Mouse (Mus musculus): ENCODE data around the gene Gm49369.
A peak's percentile ranks its signal among the peaks of the same experiment; 100 is the strongest.
"Not testable (repeated sequence)": the region's sequence is repeated elsewhere in the genome, so short reads cannot be mapped to it uniquely, and the experiment has no call there.

Gm49369 gene

DNA sequence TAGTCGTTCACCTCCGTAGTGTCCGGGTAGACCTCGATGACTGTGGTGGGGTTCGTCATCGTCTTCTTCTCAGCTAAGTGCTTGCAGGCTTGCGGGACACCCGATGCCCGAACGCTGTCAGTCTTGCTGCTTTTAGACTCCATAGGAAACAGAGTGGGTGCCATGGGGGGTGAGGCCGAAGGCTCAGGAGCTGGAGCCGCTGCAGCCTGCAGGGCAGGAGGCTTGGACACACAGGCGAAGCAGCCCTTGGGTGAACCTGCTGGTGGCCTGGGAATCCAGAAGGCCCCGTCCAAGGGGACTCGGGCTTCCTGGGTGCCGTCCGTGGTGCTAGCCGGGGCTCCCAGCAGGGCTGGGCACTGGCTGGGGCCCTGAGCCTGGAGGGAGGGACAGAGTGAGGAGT lies 11.5 kb downstream of the Gm49369 start:
- DNase-seq = no peak

DNA sequence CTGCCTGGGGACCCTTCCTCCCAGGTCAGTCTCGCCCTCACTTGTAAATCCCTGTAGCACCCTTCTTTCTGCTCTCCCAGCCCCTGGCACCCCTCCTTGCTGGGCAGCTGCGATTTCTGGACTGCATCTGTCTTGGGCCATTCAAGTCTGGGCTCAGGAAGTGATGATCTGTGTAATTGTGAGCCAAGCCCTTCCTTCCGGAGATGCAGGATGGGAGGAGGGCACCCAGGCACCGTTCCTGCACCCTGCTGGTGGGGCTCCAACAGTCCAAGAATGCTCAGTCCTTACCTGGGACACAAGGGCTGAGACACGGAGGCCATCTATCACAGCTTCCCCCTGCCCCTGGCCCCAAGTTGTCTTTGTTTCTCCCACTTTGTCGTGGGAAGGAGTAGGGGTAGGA lies 12.6 kb downstream of the Gm49369 start:
- DNase-seq = peak; percentile 73

DNA sequence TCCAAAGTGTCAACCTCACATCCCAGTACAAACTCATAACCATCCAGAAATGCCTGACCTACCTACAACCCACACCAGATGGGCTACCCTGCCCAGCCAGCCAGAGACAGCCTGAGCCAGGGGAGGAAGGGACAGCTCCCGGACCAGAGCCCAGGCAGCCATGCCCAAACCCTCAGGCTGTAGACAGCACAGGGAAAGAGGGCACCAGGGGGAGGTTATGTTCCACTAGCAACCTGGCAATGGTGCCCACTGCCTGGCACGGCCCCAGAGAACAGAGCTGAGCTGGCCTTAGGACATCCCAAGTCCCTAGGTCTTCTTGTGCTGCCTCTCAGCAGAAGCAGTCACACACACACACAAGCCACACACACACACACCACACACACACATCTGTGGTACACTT lies 13.6 kb downstream of the Gm49369 start:
- DNase-seq = peak; percentile 88

DNA sequence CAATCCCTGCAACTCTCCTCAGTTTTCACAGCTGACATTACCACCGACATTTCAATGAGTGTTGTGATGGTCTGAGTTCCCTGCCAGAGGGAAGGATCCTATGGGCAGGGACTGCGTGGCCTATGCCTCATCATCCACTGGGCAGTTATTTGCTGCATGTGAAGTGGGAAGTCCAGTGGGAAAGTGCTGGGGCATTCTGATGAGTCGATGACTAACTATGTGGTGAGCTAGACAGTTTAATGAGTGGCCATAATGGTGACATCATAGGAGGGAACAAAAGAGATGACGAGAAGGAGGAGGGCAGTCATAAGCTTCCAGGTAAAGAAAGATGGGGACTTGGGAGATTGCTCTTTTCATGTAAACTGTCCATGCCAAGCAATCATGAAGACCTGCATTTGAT lies 19.4 kb downstream of the Gm49369 start:
- DNase-seq = no peak

- DNase-seq = no peak
Observed at GRCm38 (mm10) chr7:142360743-142361142, 21.7 kb downstream of the Gm49369 start.

GRCm38 (mm10) chr7:142359129-142359528 lies 23.3 kb downstream of the Gm49369 start:
- no peak for DNase-seq

- no peak for DNase-seq
Observed at GRCm38 (mm10) chr7:142357566-142357965, 24.9 kb downstream of the Gm49369 start.

DNA sequence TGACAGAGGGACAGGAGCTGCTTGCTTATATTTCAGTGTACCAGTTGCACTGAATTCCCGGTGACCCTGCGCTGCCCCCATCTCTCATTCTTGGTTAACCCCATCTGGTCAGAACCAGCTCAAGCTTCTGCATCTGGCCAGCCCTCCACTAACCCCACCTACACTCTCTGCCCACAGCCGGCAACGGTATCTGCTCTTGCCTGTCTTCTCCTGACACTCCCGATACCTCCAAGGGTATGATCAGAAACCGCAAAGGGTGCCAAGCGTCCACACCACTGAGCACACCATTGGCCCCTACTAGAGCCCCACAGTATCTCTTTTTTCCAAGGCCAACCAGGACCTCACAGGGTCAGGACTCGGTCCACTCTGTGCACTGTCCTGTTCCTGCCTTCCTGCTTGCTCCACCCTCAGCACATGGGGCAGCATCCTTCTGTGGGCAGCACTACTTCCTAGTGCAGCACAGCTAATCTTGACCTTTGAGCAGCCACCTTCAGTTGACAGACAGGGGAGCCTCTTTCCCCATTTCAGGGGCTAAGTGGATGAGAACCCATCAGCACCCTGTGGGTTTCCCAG lies 27.7 kb downstream of the Gm49369 start:
- no peak for DNase-seq

- DNase-seq = no peak
Observed at GRCm38 (mm10) chr7:142353854-142354253, 28.6 kb downstream of the Gm49369 start.

GRCm38 (mm10) chr7:142351569-142351968 lies 30.9 kb downstream of the Gm49369 start:
- DNase-seq = no peak

- DNase-seq = no peak
Observed at GRCm38 (mm10) chr7:142349308-142349961, 33.0 kb downstream of the Gm49369 start.

GRCm38 (mm10) chr7:142347542-142347941 lies 34.9 kb downstream of the Gm49369 start:
- no peak for DNase-seq

DNA sequence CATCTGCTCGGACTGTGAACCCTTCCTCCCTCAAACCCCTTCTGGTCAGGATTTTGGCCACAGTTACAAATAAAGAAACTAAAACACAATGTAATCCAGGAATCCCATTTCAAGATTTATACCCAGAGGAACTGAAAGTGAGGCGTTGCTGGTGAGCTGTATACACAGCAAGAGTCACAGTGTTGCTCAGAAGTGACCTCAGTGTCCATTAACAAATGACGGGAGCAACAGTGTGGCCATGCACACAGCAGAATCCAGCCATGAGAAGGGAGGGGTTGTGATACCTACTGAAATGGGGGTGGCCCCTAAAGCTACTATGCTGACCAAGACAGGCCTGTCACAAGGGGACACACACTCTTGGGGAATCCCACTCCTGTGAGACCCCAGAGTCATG lies 40.2 kb downstream of the Gm49369 start:
- DNase-seq = no peak

DNA sequence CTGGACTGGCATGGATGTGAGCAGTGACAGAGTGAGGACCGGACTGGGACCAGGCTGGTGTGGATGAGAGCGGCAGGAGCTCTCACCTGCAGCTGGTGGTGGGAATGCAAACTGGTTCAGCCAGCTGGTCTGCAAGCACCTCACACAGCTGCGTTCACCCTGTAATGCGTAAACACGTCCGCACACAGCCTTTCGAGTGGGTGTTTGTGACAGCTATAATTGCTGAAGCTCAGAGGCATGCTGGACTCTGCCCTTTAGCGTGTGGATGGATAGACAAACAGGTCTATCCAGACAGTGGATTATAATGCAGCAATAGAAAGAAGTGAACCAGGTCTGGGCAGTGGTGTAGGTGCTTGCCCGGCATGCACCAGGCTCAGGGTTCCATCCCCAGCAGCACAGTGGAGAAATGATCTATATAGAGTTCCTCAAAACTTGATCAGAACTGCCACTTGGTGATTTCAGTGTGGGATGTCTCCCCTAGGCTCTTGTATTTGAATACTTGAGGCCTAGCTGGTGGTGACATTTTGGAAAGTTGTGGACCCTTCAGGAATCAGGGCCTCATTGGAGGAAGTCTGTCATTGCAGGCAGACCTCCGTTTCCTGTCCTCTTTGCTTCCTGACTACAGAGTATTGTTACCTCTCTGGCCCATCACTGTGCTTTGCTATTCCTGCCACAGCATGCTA lies 40.8 kb downstream of the Gm49369 start:
- DNase-seq = no peak

DNA sequence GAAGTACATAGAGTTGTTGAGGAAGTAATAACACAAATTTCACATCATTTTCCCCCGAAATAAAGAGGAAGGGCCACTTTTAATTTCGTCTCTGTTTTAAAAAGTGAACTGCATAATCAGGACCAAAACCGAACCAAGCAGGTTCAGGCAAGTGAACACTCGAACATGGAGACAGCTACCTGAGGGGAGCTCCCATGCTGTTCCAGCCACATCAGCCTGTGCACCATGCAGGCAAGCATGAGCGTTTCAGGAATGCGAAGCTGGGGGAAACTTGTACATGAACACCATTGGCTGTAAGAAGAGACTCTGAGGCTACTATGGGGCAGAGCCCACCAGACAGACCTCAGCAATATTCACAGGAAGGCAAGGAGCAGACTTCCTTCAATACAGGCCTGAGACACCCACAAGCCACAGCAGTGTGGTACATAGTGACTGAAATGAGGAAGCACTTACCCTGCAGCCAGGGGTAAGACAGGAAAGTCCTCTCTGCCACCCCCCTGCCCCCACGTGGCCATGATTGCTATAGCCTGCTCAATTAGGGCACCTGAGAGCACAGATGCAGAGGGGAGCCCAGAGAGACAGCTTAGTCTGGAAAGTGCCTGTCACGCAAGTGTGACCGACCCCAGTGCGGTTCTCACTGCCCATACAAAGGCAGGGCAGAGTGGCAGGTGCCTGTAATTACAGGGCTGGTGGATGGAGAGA lies 42.0 kb downstream of the Gm49369 start:
- DNase-seq = no peak

GRCm38 (mm10) chr7:142335151-142335550 lies 47.3 kb downstream of the Gm49369 start:
- peak; percentile 86 for DNase-seq

- DNase-seq = peak; percentile 89
Observed at GRCm38 (mm10) chr7:142334246-142334645, 48.2 kb downstream of the Gm49369 start.

- DNase-seq = not testable (repeated sequence)
Observed at GRCm38 (mm10) chr7:142332741-142333140, 49.7 kb downstream of the Gm49369 start.

GRCm38 (mm10) chr7:142331281-142331680 lies 51.2 kb downstream of the Gm49369 start:
- no peak for DNase-seq

GRCm38 (mm10) chr7:142330271-142330724 lies 52.2 kb downstream of the Gm49369 start:
- DNase-seq = no peak

- no peak for DNase-seq
Observed at GRCm38 (mm10) chr7:142328507-142328906, 54.0 kb downstream of the Gm49369 start.

DNA sequence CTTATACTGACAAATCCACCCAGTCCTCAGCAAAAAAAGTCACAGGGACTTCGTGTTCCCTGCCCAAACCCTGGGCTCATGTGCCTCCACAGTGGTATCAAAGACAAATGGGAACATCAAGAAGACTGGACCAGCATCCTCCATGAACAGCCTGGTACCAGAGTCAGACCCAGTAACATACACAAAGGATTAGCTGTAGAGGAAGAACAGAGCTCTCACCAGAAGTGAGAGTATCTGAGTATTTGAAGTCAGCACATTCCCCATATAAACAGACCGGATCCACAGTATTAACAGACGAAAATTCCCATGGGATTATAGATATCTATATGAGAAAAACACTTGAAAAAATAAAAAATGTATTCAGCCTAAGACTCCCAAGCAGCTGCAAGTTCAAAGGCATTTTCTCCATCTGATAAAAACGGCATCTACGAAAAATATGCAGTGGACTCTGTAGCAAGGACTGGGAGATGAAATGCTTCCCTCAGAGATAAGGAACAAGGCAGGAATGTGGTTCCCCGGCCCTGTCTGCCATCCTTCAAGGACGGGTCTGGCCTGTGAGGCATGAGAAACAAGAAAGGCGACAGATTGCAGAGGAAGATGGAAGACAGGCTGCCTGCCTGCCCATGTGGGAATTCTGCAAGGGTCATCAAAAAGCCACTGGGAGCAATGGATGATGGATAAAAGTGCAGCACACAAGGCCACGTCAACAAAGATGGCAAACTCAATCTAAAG lies 55.6 kb downstream of the Gm49369 start:
- DNase-seq = no peak
